Mouse (Mus musculus): ENCODE data around the gene Gm15130.

The Gm15130 gene

DNA sequence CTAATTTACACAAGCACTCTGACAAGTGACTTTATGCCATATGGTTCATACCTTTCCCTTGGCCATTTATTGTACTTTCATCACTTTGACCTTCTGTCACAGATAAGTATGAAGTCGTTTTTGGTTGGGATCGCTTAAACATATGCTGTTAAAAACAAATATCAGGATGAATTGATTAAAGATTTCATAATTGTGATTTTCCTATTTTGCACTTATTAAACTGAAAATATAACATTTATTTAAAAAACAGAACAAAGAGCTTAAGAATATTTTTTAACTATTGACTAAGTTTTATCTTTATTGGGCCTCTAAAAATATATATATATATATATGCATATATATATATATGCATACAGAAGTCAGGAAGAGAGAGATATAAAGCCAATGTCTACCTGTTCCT lies at the start of gene Gm15130:
TSS of gene Gm15130 (minus strand) at position 101 of the 400 bp plus-strand sequence.
- DNase-seq (ENCODE audit: low read depth, low spot score), result no peak

DNA sequence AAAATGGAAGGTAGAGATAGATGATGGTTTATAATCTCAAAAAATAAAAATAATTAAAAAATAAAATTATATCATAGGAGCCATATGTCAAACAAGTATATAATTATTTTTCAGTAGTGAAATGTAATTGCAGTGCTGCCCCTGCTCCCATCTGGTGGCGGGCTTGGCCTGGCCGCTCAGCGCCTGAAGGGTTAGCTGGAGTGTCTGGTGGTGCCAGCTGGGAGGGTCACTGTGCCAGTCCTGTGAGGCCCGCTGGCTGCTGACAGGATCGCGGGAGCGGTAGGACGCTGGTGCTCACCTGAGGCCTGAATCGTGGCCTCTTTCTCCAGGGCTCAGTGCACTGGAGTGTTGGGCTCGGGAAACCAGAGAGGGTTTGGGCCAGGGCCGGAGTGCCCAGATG lies 29.3 kb upstream of the Gm15130 start:
- DNase-seq (ENCODE audit: low read depth, low spot score), result no peak

DNA sequence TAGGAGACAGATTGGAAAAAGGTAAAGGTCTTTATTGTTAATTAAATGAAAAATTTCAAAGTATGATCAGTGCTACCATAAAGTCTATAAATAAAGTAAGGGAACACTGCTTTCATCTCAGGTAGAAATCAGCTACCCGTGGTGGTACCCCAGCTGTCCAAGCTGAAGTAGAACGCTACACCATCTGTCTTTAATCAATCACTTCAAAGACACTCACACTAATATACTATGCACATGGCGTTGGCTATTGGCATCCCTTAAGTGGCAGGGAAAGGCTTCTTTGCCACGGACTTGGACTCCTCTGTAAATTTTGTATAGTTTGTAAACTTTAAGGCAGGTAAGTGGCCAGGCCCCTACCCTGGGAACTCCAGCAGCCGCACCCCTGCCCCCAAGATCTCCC lies 17.0 kb downstream of the Gm15130 start:
- no peak for DNase-seq (ENCODE audit: low read depth, low spot score)

DNA sequence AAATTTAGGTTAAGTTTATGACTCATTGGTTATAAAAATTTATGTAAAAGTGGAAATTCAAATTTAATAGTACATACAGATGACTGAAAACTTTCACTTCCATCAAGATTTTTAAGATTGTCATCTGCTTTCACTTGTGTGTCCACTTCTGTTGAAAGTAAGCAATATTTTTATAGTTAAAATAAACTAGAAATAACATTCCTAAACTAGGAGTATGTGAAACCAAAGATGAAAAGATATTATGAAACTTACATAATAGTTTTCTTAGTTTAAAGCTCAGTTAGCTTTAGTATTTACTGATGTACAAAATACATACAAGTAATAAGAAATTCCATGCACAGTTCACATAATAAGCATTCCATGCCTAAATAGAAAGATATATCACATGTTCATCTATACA lies 46.9 kb downstream of the Gm15130 start, which contains the start of gene Gm13941:
TSS of gene Gm13941 (minus strand) at position 101 of the 400 bp plus-strand sequence.
- DNase-seq (ENCODE audit: low read depth, low spot score), result no peak

All from CD4-positive helper T cell, adult 2 months (primary cell).